Mouse (Mus musculus) erythroblast, embryonic 14.5 days (primary cell): ENCODE results near the gene Stmnd1.

Source experiments
- GATA1 ChIP-seq: IDR thresholded peaks from 2 replicates; pipeline ENCODE4 v1.6.1; 2012; ENCODE audit warnings: low read length, inconsistent platforms, mixed read lengths
- TAL1 ChIP-seq: IDR thresholded peaks from 3 replicates; pipeline ENCODE4 v1.6.1; 2012; ENCODE audit warnings: low read length, inconsistent platforms, mixed read lengths

- TF ChIP-seq GATA1 (no peak), TAL1 (no peak)
Observed at GRCm38 (mm10) chr13:46340583-46340982, 67.1 kb downstream of the Stmnd1 start.
